Mouse (Mus musculus): ENCODE measurements at regions not wholly inside any gene's neighbourhood (a gene's known extent, or its start where the extent isn't known, plus 50 kb on each side); places are given as distances from the start of the nearest gene placed in this dataset.

- TF ChIP-seq TAL1 (IDR thresholded peaks at IDR 0.05; ENCODE audit: low read length) (no peak), GATA1 (IDR thresholded peaks at IDR 0.05; ENCODE audit: low read length) (no peak)
Measured at GRCm38 (mm10) chr12:109897861-109898385, 297.8 kb upstream of the Rtl1 start.

All from erythroblast, embryonic 14.5 days (primary cell).